Mouse (Mus musculus) E14TG2a.4 (cell line): Measurements from ENCODE around the gene Slc25a23.

Experiments
- CTCF ChIP-seq: conservative IDR thresholded peaks from 2 replicates; pipeline ENCODE4 v1.5.1; 2014; ENCODE audit warnings: low read length
- NANOG ChIP-seq: IDR thresholded peaks from 2 replicates; pipeline ENCODE4 v1.6.1; 2014; ENCODE audit warnings: borderline replicate concordance, low read length, mixed read lengths
- POU5F1 ChIP-seq: IDR thresholded peaks from 2 replicates; pipeline ENCODE4 v1.6.1; 2014; ENCODE audit warnings: low read length, borderline replicate concordance

GRCm38 (mm10) chr17:57106035-57106368 is 46.3 kb upstream of the Slc25a23 start:
- TF ChIP-seq NANOG (no peak), CTCF (no peak), POU5F1 (no peak)
